Mouse (Mus musculus): Measurements from ENCODE around the gene Sdk1. TPM values are rescaled to one million over a fixed set of nuclear protein-coding genes. Genes with fewer than 3 reads are reported as not detected.

Gene Sdk1
- polyA plus RNA-seq, 1 experiment: 1.6 TPM

DNA sequence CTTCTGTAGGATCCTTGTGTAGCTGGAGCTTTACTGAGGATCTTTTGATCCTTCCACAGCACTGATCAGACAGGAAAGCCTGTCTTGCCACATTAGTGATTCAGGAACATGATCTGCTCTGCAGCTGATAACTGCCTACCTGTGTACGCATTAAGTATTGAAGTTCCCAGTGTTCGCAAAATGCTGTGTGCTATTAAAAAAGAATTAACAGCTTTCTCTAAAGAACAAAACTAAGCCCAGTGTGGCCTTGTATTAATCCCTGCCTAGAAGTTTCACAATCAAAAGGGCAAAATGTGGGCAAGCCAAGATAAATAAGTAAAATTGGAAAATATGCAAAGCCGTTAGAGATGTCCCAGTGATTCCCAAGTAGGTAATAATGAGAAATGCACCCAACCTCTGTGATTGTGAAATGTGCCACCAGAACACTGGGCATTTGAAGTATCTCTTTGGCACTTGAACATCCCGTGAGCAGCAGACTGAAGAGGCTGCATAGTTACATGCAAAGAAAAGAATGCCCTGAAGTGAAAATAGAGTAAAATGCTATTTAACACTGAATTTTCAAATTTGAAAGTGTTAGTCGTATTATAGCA is 141.1 kb downstream of the Sdk1 start:
- H3K27ac ChIP-seq (ENCODE audit: control insufficient read depth, insufficient read depth, low read length): no peak overlapping the region
- H3K27me3 ChIP-seq (ENCODE audit: control insufficient read depth, insufficient read depth, low read length): no peaks in the 10 kb centered on the region
- no peaks in the 10 kb centered on the region for H3K36me3 ChIP-seq (ENCODE audit: control insufficient read depth, insufficient read depth, low read length)
- 96% methylated on average over 5 of the region's 5 CpGs for WGBS
- H3K4me1 ChIP-seq (replicated peaks; ENCODE audit: control insufficient read depth, insufficient read depth, low read length): no peaks in the 10 kb centered on the region
- no peak for DNase-seq
- no peak overlapping the region for H3K4me3 ChIP-seq (ENCODE audit: control insufficient read depth, insufficient read depth, low read length)
- TF ChIP-seq POLR2A (IDR thresholded peaks at IDR 0.05; ENCODE audit: control insufficient read depth, extremely low read depth, insufficient read depth, low read length, poor library complexity) (no peak), CTCF (IDR thresholded peaks at IDR 0.05; ENCODE audit: borderline replicate concordance, control insufficient read depth, extremely low read depth, insufficient read depth, low read length, poor library complexity) (no peak)

DNA sequence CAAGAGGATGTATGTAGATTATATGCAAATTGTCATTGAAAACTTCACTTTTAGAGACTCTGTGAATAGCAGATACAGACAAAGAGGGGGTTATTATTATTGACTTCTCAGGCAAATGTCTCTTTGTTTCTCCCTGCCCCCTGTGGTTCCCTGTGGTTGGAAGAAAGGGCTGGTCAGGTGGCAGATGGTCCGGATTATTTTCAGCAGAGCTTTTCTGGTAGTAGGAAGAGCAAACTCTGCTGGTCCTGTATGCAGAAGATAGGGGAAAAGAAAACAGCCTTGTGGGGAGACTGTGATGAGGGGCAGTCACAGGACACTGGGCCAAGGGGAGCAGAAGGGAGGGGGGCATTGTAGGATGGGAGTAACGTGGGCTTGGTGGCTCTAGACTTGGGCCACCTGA is 147.2 kb downstream of the Sdk1 start:
- Histone ChIP-seq H3K4me3 (ENCODE audit: control insufficient read depth, insufficient read depth, low read length) (no peak overlapping the region), H3K36me3 (ENCODE audit: control insufficient read depth, insufficient read depth, low read length) (no peaks in the 10 kb centered on the region), H3K27me3 (ENCODE audit: control insufficient read depth, insufficient read depth, low read length) (no peaks in the 10 kb centered on the region), H3K4me1 (replicated peaks; ENCODE audit: control insufficient read depth, insufficient read depth, low read length) (no peaks in the 10 kb centered on the region), H3K27ac (ENCODE audit: control insufficient read depth, insufficient read depth, low read length) (no peak overlapping the region)
- DNase-seq: no peak
- 65% methylated on average over 2 of the region's 2 CpGs for WGBS
- TF ChIP-seq CTCF (IDR thresholded peaks at IDR 0.05; ENCODE audit: borderline replicate concordance, control insufficient read depth, extremely low read depth, insufficient read depth, low read length, poor library complexity): no peak
- TF ChIP-seq POLR2A (IDR thresholded peaks at IDR 0.05; ENCODE audit: control insufficient read depth, extremely low read depth, insufficient read depth, low read length, poor library complexity): no peak

DNA sequence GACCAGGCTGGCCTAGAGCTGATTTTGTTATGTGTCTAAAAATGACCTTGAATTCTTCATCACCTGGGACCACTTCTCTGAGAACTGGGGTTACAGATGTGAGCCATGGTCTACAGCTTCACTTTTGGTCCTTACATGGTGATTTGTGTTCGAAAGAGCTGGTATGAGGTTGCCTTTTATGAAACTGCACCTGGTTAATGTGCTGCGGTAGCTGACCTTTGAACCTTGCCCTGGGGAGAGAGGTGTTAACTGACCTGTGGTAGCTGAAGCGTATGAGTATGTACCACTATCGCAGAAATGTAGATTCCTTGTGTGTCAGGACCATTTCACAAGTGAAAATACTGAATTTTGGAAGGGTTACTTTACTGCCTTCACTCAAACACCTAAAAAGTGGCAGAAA is 149.3 kb downstream of the Sdk1 start:
- 88% methylated on average over 4 of the region's 4 CpGs for WGBS
- H3K27ac ChIP-seq (ENCODE audit: control insufficient read depth, insufficient read depth, low read length): no peak overlapping the region
- H3K27me3 ChIP-seq (ENCODE audit: control insufficient read depth, insufficient read depth, low read length): no peaks in the 10 kb centered on the region
- no peak overlapping the region for H3K4me3 ChIP-seq (ENCODE audit: control insufficient read depth, insufficient read depth, low read length)
- H3K36me3 ChIP-seq (ENCODE audit: control insufficient read depth, insufficient read depth, low read length): no peaks in the 10 kb centered on the region
- DNase-seq: no peak
- TF ChIP-seq CTCF (IDR thresholded peaks at IDR 0.05; ENCODE audit: borderline replicate concordance, control insufficient read depth, extremely low read depth, insufficient read depth, low read length, poor library complexity): no peak
- no peak for TF ChIP-seq POLR2A (IDR thresholded peaks at IDR 0.05; ENCODE audit: control insufficient read depth, extremely low read depth, insufficient read depth, low read length, poor library complexity)
- no peaks in the 10 kb centered on the region for H3K4me1 ChIP-seq (replicated peaks; ENCODE audit: control insufficient read depth, insufficient read depth, low read length)

DNA sequence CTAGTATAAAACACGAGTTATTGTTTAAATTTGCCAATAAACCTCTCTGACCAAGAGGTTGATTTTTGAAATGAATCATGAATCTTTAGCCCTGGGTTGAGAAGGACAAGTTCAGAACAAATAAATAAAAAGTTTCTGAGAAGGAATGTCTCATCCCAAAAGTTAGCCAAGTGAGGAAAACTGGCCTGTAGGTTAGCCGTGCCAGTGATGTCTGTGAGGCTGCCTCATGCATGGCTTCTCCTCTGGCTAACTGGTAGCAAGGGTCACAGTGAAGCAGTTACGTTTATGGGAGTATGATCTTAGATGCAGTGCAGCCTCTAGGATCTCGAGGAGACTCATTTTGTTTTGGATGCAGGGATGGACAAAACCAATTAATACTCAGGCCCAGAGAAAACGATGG is 149.9 kb downstream of the Sdk1 start:
- no peaks in the 10 kb centered on the region for H3K27me3 ChIP-seq (ENCODE audit: control insufficient read depth, insufficient read depth, low read length)
- no peak for TF ChIP-seq POLR2A (IDR thresholded peaks at IDR 0.05; ENCODE audit: control insufficient read depth, extremely low read depth, insufficient read depth, low read length, poor library complexity)
- TF ChIP-seq CTCF (IDR thresholded peaks at IDR 0.05; ENCODE audit: borderline replicate concordance, control insufficient read depth, extremely low read depth, insufficient read depth, low read length, poor library complexity): no peak
- 88% methylated on average over 5 of the region's 5 CpGs for WGBS
- DNase-seq: no peak
- no peak overlapping the region for H3K27ac ChIP-seq (ENCODE audit: control insufficient read depth, insufficient read depth, low read length)
- no peaks in the 10 kb centered on the region for H3K4me1 ChIP-seq (replicated peaks; ENCODE audit: control insufficient read depth, insufficient read depth, low read length)
- no peak overlapping the region for H3K4me3 ChIP-seq (ENCODE audit: control insufficient read depth, insufficient read depth, low read length)
- no peaks in the 10 kb centered on the region for H3K36me3 ChIP-seq (ENCODE audit: control insufficient read depth, insufficient read depth, low read length)

DNA sequence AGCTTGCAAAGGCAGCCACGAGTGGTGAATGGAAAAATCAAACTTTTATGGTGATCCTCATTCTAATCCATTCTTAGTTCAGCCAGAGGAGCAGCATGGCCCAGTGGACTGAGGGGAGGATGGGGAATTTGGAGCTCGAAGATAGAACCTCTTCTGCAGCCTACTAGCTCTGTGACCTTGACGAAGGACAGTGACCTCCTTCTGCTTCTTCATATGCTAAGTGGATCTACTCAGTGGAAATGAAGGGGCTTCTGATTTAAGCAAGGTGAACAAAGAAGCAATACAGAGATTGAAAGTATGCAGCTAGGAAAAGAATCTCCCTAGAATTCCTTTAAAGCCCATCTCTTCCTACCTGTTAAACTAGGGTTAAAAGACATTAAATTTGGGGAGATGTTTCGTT is 152.6 kb downstream of the Sdk1 start:
- Histone ChIP-seq H3K4me3 (ENCODE audit: control insufficient read depth, insufficient read depth, low read length) (no peak overlapping the region), H3K4me1 (replicated peaks; ENCODE audit: control insufficient read depth, insufficient read depth, low read length) (no peaks in the 10 kb centered on the region), H3K36me3 (ENCODE audit: control insufficient read depth, insufficient read depth, low read length) (no peaks in the 10 kb centered on the region), H3K27me3 (ENCODE audit: control insufficient read depth, insufficient read depth, low read length) (no peaks in the 10 kb centered on the region), H3K27ac (ENCODE audit: control insufficient read depth, insufficient read depth, low read length) (no peak overlapping the region)
- no peak for DNase-seq
- no peak for TF ChIP-seq CTCF (IDR thresholded peaks at IDR 0.05; ENCODE audit: borderline replicate concordance, control insufficient read depth, extremely low read depth, insufficient read depth, low read length, poor library complexity)
- no peak for TF ChIP-seq POLR2A (IDR thresholded peaks at IDR 0.05; ENCODE audit: control insufficient read depth, extremely low read depth, insufficient read depth, low read length, poor library complexity)
- 84% methylated on average over 4 of the region's 4 CpGs for WGBS

DNA sequence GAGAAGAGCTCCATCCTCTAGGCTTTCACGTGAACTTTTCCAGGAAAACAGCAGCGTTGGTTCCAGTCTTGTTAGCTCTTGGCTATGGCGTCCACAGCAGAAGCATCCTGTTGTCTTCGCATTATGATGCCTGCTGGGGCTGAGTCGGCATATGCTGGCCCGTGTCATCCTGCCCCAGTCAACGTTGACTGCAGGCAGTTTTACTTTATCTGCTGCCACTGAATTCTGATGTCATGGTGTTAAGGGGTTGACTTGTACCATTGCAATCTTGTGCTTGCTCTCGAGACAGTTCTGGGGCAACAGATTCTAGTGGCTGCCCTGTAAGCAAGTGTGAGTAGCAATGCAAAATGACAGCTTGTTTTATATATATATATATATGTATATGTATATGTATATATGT is 153.3 kb downstream of the Sdk1 start:
- WGBS: 94% methylated on average over 8 of the region's 8 CpGs
- Histone ChIP-seq H3K4me1 (replicated peaks; ENCODE audit: control insufficient read depth, insufficient read depth, low read length) (no peaks in the 10 kb centered on the region), H3K36me3 (ENCODE audit: control insufficient read depth, insufficient read depth, low read length) (no peaks in the 10 kb centered on the region), H3K27ac (ENCODE audit: control insufficient read depth, insufficient read depth, low read length) (no peak overlapping the region), H3K4me3 (ENCODE audit: control insufficient read depth, insufficient read depth, low read length) (no peak overlapping the region), H3K27me3 (ENCODE audit: control insufficient read depth, insufficient read depth, low read length) (no peaks in the 10 kb centered on the region)
- TF ChIP-seq CTCF (IDR thresholded peaks at IDR 0.05; ENCODE audit: borderline replicate concordance, control insufficient read depth, extremely low read depth, insufficient read depth, low read length, poor library complexity): no peak
- DNase-seq: no peak

DNA sequence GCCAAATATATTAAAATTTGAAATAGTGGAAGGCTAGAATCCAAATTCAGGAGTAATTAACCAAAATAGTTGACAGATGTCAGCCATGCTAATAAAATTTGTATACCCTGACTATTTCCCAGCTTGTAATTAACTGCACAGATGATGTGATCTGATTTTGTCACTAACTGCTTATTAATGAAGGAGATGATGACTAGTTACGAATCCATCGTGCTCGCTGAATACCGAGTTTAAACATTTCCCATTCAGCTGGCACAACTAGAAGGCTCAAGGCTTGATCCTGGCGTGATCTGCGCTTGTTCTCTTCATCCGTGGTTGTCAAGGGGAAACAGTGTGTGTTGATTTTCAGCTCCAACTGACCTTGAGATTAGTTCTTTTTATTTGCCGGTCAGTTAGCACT is 162.5 kb downstream of the Sdk1 start:
- no peak for TF ChIP-seq CTCF (IDR thresholded peaks at IDR 0.05; ENCODE audit: borderline replicate concordance, control insufficient read depth, extremely low read depth, insufficient read depth, low read length, poor library complexity)
- no peak for TF ChIP-seq POLR2A (IDR thresholded peaks at IDR 0.05; ENCODE audit: control insufficient read depth, extremely low read depth, insufficient read depth, low read length, poor library complexity)
- H3K4me3 ChIP-seq (ENCODE audit: control insufficient read depth, insufficient read depth, low read length): no peak overlapping the region
- no peaks in the 10 kb centered on the region for H3K4me1 ChIP-seq (replicated peaks; ENCODE audit: control insufficient read depth, insufficient read depth, low read length)
- H3K27me3 ChIP-seq (ENCODE audit: control insufficient read depth, insufficient read depth, low read length): no peaks in the 10 kb centered on the region
- H3K36me3 ChIP-seq (ENCODE audit: control insufficient read depth, insufficient read depth, low read length): no peaks in the 10 kb centered on the region
- 93% methylated on average over 8 of the region's 8 CpGs for WGBS
- H3K27ac ChIP-seq (ENCODE audit: control insufficient read depth, insufficient read depth, low read length): no peak overlapping the region
- DNase-seq: no peak
